Mouse (Mus musculus): ENCODE results near the gene Pcif1. TPM values are rescaled to one million over a fixed set of nuclear protein-coding genes. Genes with fewer than 3 reads are reported as not detected.
"Not testable (repeated sequence)": the region's sequence is repeated elsewhere in the genome, so short reads cannot be mapped to it uniquely, and the experiment has no call there.

Gene Pcif1
- polyA plus RNA-seq, 1 experiment from 2014 or later = 60.0 TPM

- Histone ChIP-seq H3K4me3 (ENCODE audit: low read depth, low read length) (no peak overlapping the region), H3K36me3 (ENCODE audit: control insufficient read depth, insufficient read depth, low read length) (no peaks in the 10 kb centered on the region), H3K4me2 (replicated peaks; ENCODE audit: low read depth, low read length) (no peak overlapping the region), H3K4me1 (replicated peaks; ENCODE audit: control insufficient read depth, insufficient read depth, low read length) (no peaks in the 10 kb centered on the region), H3K9me3 (ENCODE audit: control insufficient read depth, low read length) (no peaks in the 10 kb centered on the region), H3K27ac (ENCODE audit: low read depth, low read length) (no peak overlapping the region), H3K27me3 (ENCODE audit: control insufficient read depth, insufficient read depth, low read length) (no peaks in the 10 kb centered on the region), H3K9ac (ENCODE audit: low read depth, low read length) (no peak overlapping the region)
- 90% methylated on average over 8 of the region's 8 CpGs for WGBS
- DNase-seq (ENCODE audit: low spot score) = no peak
- no peak for ATAC-seq (ENCODE audit: low FRiP score)
Measured at GRCm38 (mm10) chr2:164850061-164850460, 29.0 kb upstream of the Pcif1 start.

- not testable (repeated sequence) for DNase-seq (ENCODE audit: low spot score); H3K9me3 ChIP-seq (ENCODE audit: control insufficient read depth, low read length); H3K9ac ChIP-seq (ENCODE audit: low read depth, low read length); H3K4me3 ChIP-seq (ENCODE audit: low read depth, low read length); H3K4me1 ChIP-seq (replicated peaks; ENCODE audit: control insufficient read depth, insufficient read depth, low read length); H3K36me3 ChIP-seq (ENCODE audit: control insufficient read depth, insufficient read depth, low read length); ATAC-seq (ENCODE audit: low FRiP score); H3K4me2 ChIP-seq (replicated peaks; ENCODE audit: low read depth, low read length); H3K27ac ChIP-seq (ENCODE audit: low read depth, low read length)
- 81% methylated on average over 5 of the region's 5 CpGs for WGBS
- H3K27me3 ChIP-seq (ENCODE audit: control insufficient read depth, insufficient read depth, low read length) = peaks cover 11% of the 10 kb centered on the region
Measured at GRCm38 (mm10) chr2:164855572-164855971, 23.5 kb upstream of the Pcif1 start.

- H3K4me1 ChIP-seq (replicated peaks; ENCODE audit: control insufficient read depth, insufficient read depth, low read length) = peaks cover 3% of the 10 kb centered on the region; the same call in 1 of the 2 replicates
- ATAC-seq (ENCODE audit: low FRiP score) (peak; percentile 36; the same call in 1 of the 2 replicates), DNase-seq (ENCODE audit: low spot score) (no peak)
- peak overlapping the region; percentile 40 for H3K9ac ChIP-seq (ENCODE audit: low read depth, low read length)
- WGBS = under 1% methylated on average over 42 of the region's 42 CpGs
- peaks cover 11% of the 10 kb centered on the region for H3K27me3 ChIP-seq (ENCODE audit: control insufficient read depth, insufficient read depth, low read length)
- H3K36me3 ChIP-seq (ENCODE audit: control insufficient read depth, insufficient read depth, low read length) = no peaks in the 10 kb centered on the region
- no peaks in the 10 kb centered on the region for H3K9me3 ChIP-seq (ENCODE audit: control insufficient read depth, low read length)
- H3K27ac ChIP-seq (ENCODE audit: low read depth, low read length) = peak overlapping the region; percentile 24; the same call in 1 of the 2 replicates
- H3K4me3 ChIP-seq (ENCODE audit: low read depth, low read length) = peak overlapping the region; percentile 41
- H3K4me2 ChIP-seq (replicated peaks; ENCODE audit: low read depth, low read length) = peak overlapping the region; percentile 92
Measured at GRCm38 (mm10) chr2:164856309-164857100, 22.6 kb upstream of the Pcif1 start.

- H3K27me3 ChIP-seq (ENCODE audit: control insufficient read depth, insufficient read depth, low read length) = peaks cover 11% of the 10 kb centered on the region
- peak within 1 kb of the TSS; percentile 92 for H3K4me2 ChIP-seq (replicated peaks; ENCODE audit: low read depth, low read length)
- peak within 1 kb of the TSS; percentile 41 for H3K4me3 ChIP-seq (ENCODE audit: low read depth, low read length)
- peak within 1 kb of the TSS; percentile 40 for H3K9ac ChIP-seq (ENCODE audit: low read depth, low read length)
- H3K27ac ChIP-seq (ENCODE audit: low read depth, low read length) = peak within 1 kb of the TSS; percentile 25; the same call in 1 of the 2 replicates
- H3K9me3 ChIP-seq (ENCODE audit: control insufficient read depth, low read length) = no peaks in the 10 kb centered on the region
- WGBS = under 1% methylated on average over 37 of the region's 47 CpGs
- no peaks in the 10 kb centered on the region for H3K36me3 ChIP-seq (ENCODE audit: control insufficient read depth, insufficient read depth, low read length)
- peaks cover 3% of the 10 kb centered on the region; the same call in 1 of the 2 replicates for H3K4me1 ChIP-seq (replicated peaks; ENCODE audit: control insufficient read depth, insufficient read depth, low read length)
- ATAC-seq (ENCODE audit: low FRiP score) (peak; percentile 86), DNase-seq (ENCODE audit: low spot score) (peak; percentile 82)
Measured at GRCm38 (mm10) chr2:164857101-164857821, 21.8 kb upstream of the Pcif1 start, which contains the start of gene Pltp. Pltp (minus strand) TSS chr2:164857711.

- Histone ChIP-seq H3K4me2 (replicated peaks; ENCODE audit: low read depth, low read length) (peak overlapping the region; percentile 92), H3K27me3 (ENCODE audit: control insufficient read depth, insufficient read depth, low read length) (peaks cover 11% of the 10 kb centered on the region), H3K9ac (ENCODE audit: low read depth, low read length) (peak overlapping the region; percentile 40), H3K36me3 (ENCODE audit: control insufficient read depth, insufficient read depth, low read length) (no peaks in the 10 kb centered on the region), H3K9me3 (ENCODE audit: control insufficient read depth, low read length) (no peaks in the 10 kb centered on the region), H3K4me1 (replicated peaks; ENCODE audit: control insufficient read depth, insufficient read depth, low read length) (peaks cover 3% of the 10 kb centered on the region; the same call in 1 of the 2 replicates), H3K4me3 (ENCODE audit: low read depth, low read length) (peak overlapping the region; percentile 41), H3K27ac (ENCODE audit: low read depth, low read length) (no peak overlapping the region)
- peak; percentile 52 for ATAC-seq (ENCODE audit: low FRiP score)
- WGBS = 2% methylated on average over 19 of the region's 19 CpGs
- DNase-seq (ENCODE audit: low spot score) = no peak
Measured at GRCm38 (mm10) chr2:164857842-164858553, 21.1 kb upstream of the Pcif1 start.

- Histone ChIP-seq H3K4me2 (replicated peaks; ENCODE audit: low read depth, low read length) (no peak overlapping the region), H3K36me3 (ENCODE audit: control insufficient read depth, insufficient read depth, low read length) (no peaks in the 10 kb centered on the region), H3K27ac (ENCODE audit: low read depth, low read length) (no peak overlapping the region), H3K27me3 (ENCODE audit: control insufficient read depth, insufficient read depth, low read length) (peaks cover 11% of the 10 kb centered on the region), H3K9me3 (ENCODE audit: control insufficient read depth, low read length) (no peaks in the 10 kb centered on the region), H3K4me1 (replicated peaks; ENCODE audit: control insufficient read depth, insufficient read depth, low read length) (peaks cover 3% of the 10 kb centered on the region; the same call in 1 of the 2 replicates), H3K4me3 (ENCODE audit: low read depth, low read length) (no peak overlapping the region), H3K9ac (ENCODE audit: low read depth, low read length) (no peak overlapping the region)
- no peak for ATAC-seq (ENCODE audit: low FRiP score)
- no peak for DNase-seq (ENCODE audit: low spot score)
- 59% methylated on average over 2 of the region's 2 CpGs for WGBS
Measured at GRCm38 (mm10) chr2:164859155-164859554, 19.9 kb upstream of the Pcif1 start.

GRCm38 (mm10) chr2:164859640-164860432 is 19.3 kb upstream of the Pcif1 start:
- Histone ChIP-seq H3K4me2 (replicated peaks; ENCODE audit: low read depth, low read length) (no peak overlapping the region), H3K27ac (ENCODE audit: low read depth, low read length) (no peak overlapping the region), H3K4me1 (replicated peaks; ENCODE audit: control insufficient read depth, insufficient read depth, low read length) (peaks cover 3% of the 10 kb centered on the region; the same call in 1 of the 2 replicates), H3K36me3 (ENCODE audit: control insufficient read depth, insufficient read depth, low read length) (no peaks in the 10 kb centered on the region), H3K4me3 (ENCODE audit: low read depth, low read length) (no peak overlapping the region), H3K9me3 (ENCODE audit: control insufficient read depth, low read length) (no peaks in the 10 kb centered on the region), H3K27me3 (ENCODE audit: control insufficient read depth, insufficient read depth, low read length) (peaks cover 11% of the 10 kb centered on the region), H3K9ac (ENCODE audit: low read depth, low read length) (no peak overlapping the region)
- no peak for DNase-seq (ENCODE audit: low spot score)
- no peak for ATAC-seq (ENCODE audit: low FRiP score)
- WGBS = 64% methylated on average over 9 of the region's 9 CpGs

GRCm38 (mm10) chr2:164861094-164861493 is 18.0 kb upstream of the Pcif1 start:
- peaks cover 3% of the 10 kb centered on the region; the same call in 1 of the 2 replicates for H3K4me1 ChIP-seq (replicated peaks; ENCODE audit: control insufficient read depth, insufficient read depth, low read length)
- no peak for ATAC-seq (ENCODE audit: low FRiP score)
- H3K9ac ChIP-seq (ENCODE audit: low read depth, low read length) = no peak overlapping the region
- H3K4me3 ChIP-seq (ENCODE audit: low read depth, low read length) = no peak overlapping the region
- H3K4me2 ChIP-seq (replicated peaks; ENCODE audit: low read depth, low read length) = no peak overlapping the region
- H3K36me3 ChIP-seq (ENCODE audit: control insufficient read depth, insufficient read depth, low read length) = no peaks in the 10 kb centered on the region
- DNase-seq (ENCODE audit: low spot score) = no peak
- 78% methylated on average over 4 of the region's 4 CpGs for WGBS
- H3K27me3 ChIP-seq (ENCODE audit: control insufficient read depth, insufficient read depth, low read length) = peaks cover 11% of the 10 kb centered on the region
- H3K9me3 ChIP-seq (ENCODE audit: control insufficient read depth, low read length) = no peaks in the 10 kb centered on the region
- no peak overlapping the region for H3K27ac ChIP-seq (ENCODE audit: low read depth, low read length)

Data from hindbrain, embryonic 11.5 days (tissue).